Mouse (Mus musculus) cortical plate, adult 2 months (tissue): ENCODE measurements around the gene Myrf. TPM values are rescaled to one million over a fixed set of nuclear protein-coding genes. Genes with fewer than 3 reads are reported as not detected.
A peak's percentile ranks its signal among the peaks of the same experiment; 100 is the strongest.

Source experiments
- H3K27ac ChIP-seq: fragments of 200-500 bp; 2 replicates; pipeline ENCODE4 v1.5.1; 2012; ENCODE audit warnings: low read length, control low read depth, inconsistent platforms; ENCODE audit not compliant: insufficient read depth
- H3K4me1 ChIP-seq: fragments of 200-500 bp; 2 replicates; pipeline ENCODE4 v1.6.1; 2011; ENCODE audit warnings: low read length; ENCODE audit not compliant: control insufficient read depth, insufficient read depth
- H3K4me3 ChIP-seq: fragments of 200-500 bp; 2 replicates; pipeline ENCODE4 v1.5.1; 2011; ENCODE audit warnings: mild to moderate bottlenecking, low read length, control low read depth; ENCODE audit not compliant: insufficient read depth
- CTCF ChIP-seq: fragments of 200-500 bp; IDR thresholded peaks from 2 replicates; pipeline ENCODE4 v1.5.1; 2011; ENCODE audit warnings: mild to moderate bottlenecking, control low read depth, low read length; ENCODE audit not compliant: insufficient read depth; ENCODE audit errors: extremely low read depth
- POLR2A ChIP-seq: fragments of 200-500 bp; IDR thresholded peaks from 2 replicates; pipeline ENCODE4 v1.6.1; 2011; ENCODE audit warnings: mild to moderate bottlenecking, low read length, control low read depth; ENCODE audit not compliant: insufficient read depth; ENCODE audit errors: extremely low read depth
- polyA plus RNA-seq: library from polyadenylated mRNA; depleted of rRNA; stranded (reverse); fragments of >200 nt; gene quantifications from 2 replicates; pipeline ENCODE4 v1.2.3, GENCODE M21; 2012

Gene Myrf
- polyA plus RNA-seq, 1 experiment, result 26.4 TPM

- TF ChIP-seq POLR2A (no peak), CTCF (no peak)
- Histone ChIP-seq H3K4me1 (no peaks in the 10 kb centered on the region), H3K27ac (peak overlapping the region; percentile 12; the same call in 1 of the 2 replicates), H3K4me3 (no peak overlapping the region)
These were observed 8.1 kb downstream of the Myrf start for GRCm38 (mm10) chr19:10232327-10233017.

GRCm38 (mm10) chr19:10231871-10232270, 8.7 kb downstream of the Myrf start:
- TF ChIP-seq POLR2A (no peak), CTCF (no peak)
- H3K27ac ChIP-seq, result peak overlapping the region; percentile 34; the same call in 1 of the 2 replicates

GRCm38 (mm10) chr19:10231016-10231415, 9.5 kb downstream of the Myrf start:
- TF ChIP-seq CTCF (no peak), POLR2A (no peak)
- no peak overlapping the region for H3K4me3 ChIP-seq
- no peaks in the 10 kb centered on the region for H3K4me1 ChIP-seq
- H3K27ac ChIP-seq, result no peak overlapping the region

More at GRCm38 (mm10) chr19:10231871-10232270, 8.7 kb downstream of the Myrf start:
- Histone ChIP-seq H3K4me1 (no peaks in the 10 kb centered on the region), H3K4me3 (no peak overlapping the region)

- TF ChIP-seq POLR2A (no peak), CTCF (no peak)
- Histone ChIP-seq H3K4me3 (no peak overlapping the region), H3K4me1 (no peaks in the 10 kb centered on the region), H3K27ac (no peak overlapping the region)
These were observed 14.8 kb downstream of the Myrf start for GRCm38 (mm10) chr19:10225767-10226166.

GRCm38 (mm10) chr19:10224637-10225453, 15.7 kb downstream of the Myrf start:
- no peaks in the 10 kb centered on the region for H3K4me1 ChIP-seq
- H3K27ac ChIP-seq, result no peak overlapping the region
- TF ChIP-seq POLR2A, result no peak
- no peak for TF ChIP-seq CTCF
- no peak overlapping the region for H3K4me3 ChIP-seq

DNA sequence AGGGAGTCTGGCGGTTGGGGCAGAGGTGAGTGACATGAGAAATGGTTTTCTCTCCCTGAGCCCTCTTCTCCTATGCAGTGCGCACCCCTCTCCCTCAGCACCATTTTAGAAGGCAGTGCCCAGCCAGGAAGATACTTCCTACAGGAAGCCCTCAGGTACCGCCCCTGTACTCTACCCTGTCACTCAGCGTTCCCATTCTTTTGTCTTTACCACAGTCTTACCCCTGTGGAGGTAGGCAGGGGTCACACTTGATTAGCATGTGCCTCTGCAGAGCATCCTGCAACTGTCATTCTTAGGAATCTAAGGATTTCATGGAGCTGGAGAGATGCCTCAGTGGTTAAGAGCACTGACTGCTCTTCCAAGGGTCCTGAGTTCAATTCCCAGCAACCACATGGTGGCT, 17.0 kb downstream of the Myrf start:
- Histone ChIP-seq H3K4me1 (no peaks in the 10 kb centered on the region), H3K27ac (no peak overlapping the region), H3K4me3 (no peak overlapping the region)
- no peak for TF ChIP-seq CTCF
- TF ChIP-seq POLR2A, result no peak

DNA sequence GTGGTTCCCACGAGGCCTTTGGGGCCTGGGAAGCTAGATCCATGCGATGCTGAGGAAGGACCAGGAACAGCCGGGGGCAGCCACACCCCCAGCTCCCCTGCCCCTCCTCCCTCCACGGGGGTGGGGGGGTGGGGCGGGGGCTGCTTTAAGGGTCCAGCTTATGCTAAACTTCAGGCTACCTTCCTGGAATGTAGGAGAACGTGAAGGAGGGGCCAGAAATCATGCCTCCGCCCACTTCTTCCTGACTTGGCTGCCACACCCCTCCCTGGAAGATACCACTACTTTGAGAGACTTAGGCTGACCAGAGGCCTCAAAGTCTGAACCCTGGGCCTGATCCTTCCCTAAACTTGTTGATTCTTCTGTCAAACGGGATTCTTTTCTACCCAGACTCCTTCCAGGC, 17.9 kb downstream of the Myrf start:
- H3K27ac ChIP-seq, result no peak overlapping the region
- no peaks in the 10 kb centered on the region for H3K4me1 ChIP-seq
- no peak for TF ChIP-seq POLR2A
- no peak for TF ChIP-seq CTCF
- no peak overlapping the region for H3K4me3 ChIP-seq

DNA sequence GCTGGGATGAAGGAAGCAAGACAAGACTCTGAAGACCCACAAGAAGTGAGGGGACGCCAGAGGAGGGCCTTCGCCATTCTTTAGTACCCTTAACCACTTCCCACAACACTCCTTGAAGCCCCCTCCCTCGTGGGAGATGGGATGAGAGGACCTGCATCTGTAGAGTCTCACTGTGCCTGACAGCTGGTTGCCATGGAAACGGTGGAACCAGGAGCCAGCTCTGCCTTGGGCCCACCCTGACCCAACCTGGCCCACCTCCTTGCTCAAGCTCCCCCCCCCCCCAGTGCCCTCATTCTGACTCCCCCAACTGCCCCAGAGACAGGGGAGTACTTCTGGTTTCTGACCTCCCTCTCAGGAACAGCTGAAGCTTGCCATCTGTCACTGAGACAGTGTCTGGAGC, 19.0 kb downstream of the Myrf start:
- TF ChIP-seq POLR2A (no peak), CTCF (no peak)
- H3K4me3 ChIP-seq, result no peak overlapping the region
- H3K27ac ChIP-seq, result no peak overlapping the region
- no peaks in the 10 kb centered on the region for H3K4me1 ChIP-seq

GRCm38 (mm10) chr19:10219593-10219992, 21.0 kb downstream of the Myrf start:
- no peaks in the 10 kb centered on the region for H3K4me1 ChIP-seq
- H3K4me3 ChIP-seq, result no peak overlapping the region
- TF ChIP-seq CTCF, result no peak
- H3K27ac ChIP-seq, result no peak overlapping the region

GRCm38 (mm10) chr19:10219108-10219507, 21.4 kb downstream of the Myrf start:
- no peaks in the 10 kb centered on the region for H3K4me1 ChIP-seq
- no peak overlapping the region for H3K27ac ChIP-seq
- TF ChIP-seq POLR2A (no peak), CTCF (peak; percentile 49)
- no peak overlapping the region for H3K4me3 ChIP-seq
